Mouse (Mus musculus) MN1 (cell line): ENCODE data around the gene Calm5.
"Not testable (repeated sequence)": the region's sequence is repeated elsewhere in the genome, so short reads cannot be mapped to it uniquely, and the experiment has no call there.

Experiments used
- DNase-seq: peaks from one replicate; pipeline ENCODE4 v3.0.0-alpha.2; 2016; ENCODE audit warnings: low spot score

The Calm5 gene

DNA sequence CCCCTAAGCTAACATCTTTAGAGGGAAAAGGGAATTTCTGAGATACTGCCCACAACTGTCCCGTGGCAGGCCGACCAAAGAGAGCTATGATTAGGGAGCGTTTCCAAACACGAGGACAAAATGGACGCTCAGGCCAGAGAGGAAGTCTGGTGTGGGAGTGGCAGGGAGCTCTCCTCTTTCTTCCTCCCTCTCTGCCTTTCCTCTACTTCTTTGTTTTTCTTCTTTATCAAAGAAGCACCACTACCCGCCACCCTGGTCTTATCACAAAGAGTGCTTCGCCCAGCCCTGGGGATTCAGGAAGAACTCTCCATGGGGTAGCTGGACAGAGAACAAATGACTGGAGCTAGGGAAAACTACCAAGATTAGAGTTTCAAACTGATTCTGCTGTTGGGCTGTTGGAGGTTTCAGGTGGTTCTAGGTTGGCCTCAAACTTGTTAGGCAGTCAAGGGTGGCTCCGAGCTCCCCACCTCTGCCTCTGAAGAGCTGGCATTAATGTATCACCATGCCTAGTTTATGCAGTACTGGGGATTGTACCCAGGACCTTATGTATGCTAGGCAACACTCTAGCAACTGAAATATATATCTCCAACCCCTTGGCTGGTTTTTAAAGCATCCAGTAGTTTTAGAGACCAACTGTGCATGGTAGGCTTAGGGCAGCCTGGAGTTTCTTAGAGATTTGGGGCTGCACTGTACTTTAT is 12.5 kb downstream of the Calm5 start:
- no peak for DNase-seq

DNA sequence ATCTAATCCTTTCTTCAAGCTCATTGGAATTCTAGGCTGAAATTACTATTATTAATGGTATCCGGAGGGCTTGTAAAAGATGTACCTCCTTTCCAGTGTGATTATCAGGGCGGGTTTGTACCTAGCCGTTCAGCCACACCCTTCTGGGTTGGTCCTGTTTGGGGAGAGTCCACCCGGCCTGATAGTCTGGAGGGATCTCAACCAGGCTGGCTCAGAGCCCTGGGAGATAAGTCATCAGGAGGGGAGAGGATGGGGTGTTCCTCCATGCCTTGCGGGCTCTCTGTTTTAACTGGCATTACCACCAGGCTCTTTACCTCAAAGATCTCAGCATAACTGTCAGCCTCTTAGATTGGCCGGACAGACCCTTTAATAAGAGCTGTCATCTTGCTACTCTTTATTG is 13.2 kb downstream of the Calm5 start:
- DNase-seq: no peak

- no peak for DNase-seq
These were observed 15.9 kb downstream of the Calm5 start for GRCm38 (mm10) chr13:3869901-3870300.

DNA sequence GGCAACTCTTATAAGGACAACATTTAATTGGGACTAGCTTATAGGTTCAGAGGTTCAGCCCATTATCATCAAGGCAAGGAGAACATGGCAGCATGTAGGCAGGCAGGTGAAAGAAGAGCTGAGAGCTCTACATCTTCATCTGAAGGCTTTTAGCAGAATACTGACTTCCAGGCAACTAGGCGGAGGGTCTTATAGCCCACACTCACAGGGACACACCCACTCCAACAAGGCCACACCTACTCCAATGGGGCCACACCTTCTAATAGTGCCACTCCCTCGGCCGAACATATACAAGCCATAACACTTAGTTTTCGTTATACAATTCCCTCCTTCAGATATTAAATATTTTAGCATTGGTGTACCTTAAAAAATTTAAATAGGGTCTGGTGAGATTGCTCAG is 18.9 kb downstream of the Calm5 start:
- no peak for DNase-seq

DNA sequence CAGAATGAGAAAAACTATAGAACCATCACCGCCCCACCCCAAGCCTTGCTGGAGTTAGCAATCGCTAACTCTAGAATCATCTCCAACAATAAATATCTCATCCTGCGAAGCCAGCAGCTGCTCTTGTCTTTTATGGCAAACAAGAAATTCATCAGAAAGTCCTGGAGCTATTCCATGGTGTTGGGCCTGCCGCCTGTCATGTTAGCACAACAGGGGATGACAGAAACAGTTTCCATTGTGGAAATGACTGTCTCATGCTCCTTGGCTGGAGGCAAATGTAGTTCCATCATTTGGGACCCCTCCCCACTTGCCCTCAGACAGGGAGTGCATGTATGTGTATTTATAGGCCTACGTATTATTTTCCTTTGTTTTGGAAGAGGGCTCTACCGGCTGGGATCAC is 22.5 kb downstream of the Calm5 start:
- DNase-seq: no peak

- no peak for DNase-seq
These were observed 23.2 kb downstream of the Calm5 start for GRCm38 (mm10) chr13:3877185-3877584.

GRCm38 (mm10) chr13:3877679-3878220 is 23.8 kb downstream of the Calm5 start:
- no peak for DNase-seq

DNA sequence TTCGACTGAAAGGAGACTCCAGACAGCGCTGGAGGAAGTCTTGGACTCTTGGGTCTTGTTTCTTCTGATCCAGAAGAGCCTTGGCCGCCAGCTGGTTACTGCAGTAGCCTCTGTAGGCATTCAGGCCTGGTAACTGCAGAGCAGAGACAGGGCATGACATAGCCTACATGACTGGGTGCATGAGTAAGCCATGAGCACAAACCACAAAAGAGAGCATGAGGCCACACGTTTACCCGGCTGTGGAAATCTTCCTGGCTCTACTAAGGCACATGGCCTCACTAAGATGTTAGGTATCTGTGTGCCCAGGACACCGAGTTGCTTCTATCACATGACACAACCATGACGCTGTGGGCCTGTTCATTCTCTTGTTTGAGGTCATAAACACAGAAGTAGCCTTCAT is 32.7 kb downstream of the Calm5 start:
- DNase-seq: no peak

GRCm38 (mm10) chr13:3889111-3889510 is 35.1 kb downstream of the Calm5 start:
- no peak for DNase-seq

DNA sequence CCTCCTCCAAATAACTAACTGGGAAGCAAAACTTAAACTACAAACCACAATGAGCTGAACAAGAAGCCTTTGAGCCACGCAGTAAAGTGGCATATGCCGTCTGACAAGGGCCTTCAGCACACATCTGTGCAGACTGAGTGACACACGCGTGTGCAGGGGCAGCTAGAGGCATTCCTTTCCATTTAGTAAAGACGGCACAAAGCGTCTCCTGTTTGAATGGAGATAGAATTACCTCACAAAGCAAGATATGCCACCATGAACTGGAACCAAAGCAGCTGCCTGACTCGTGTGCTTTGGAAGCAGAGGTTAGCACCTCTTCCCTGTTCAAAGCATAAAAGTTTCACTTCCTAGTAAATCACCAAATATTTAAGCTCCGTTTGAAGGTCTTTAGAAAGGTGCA is 36.1 kb downstream of the Calm5 start:
- DNase-seq: no peak

GRCm38 (mm10) chr13:3891479-3892087 is 37.6 kb downstream of the Calm5 start:
- DNase-seq: no peak

- no peak for DNase-seq
These were observed 38.6 kb downstream of the Calm5 start for GRCm38 (mm10) chr13:3892601-3893000.

DNA sequence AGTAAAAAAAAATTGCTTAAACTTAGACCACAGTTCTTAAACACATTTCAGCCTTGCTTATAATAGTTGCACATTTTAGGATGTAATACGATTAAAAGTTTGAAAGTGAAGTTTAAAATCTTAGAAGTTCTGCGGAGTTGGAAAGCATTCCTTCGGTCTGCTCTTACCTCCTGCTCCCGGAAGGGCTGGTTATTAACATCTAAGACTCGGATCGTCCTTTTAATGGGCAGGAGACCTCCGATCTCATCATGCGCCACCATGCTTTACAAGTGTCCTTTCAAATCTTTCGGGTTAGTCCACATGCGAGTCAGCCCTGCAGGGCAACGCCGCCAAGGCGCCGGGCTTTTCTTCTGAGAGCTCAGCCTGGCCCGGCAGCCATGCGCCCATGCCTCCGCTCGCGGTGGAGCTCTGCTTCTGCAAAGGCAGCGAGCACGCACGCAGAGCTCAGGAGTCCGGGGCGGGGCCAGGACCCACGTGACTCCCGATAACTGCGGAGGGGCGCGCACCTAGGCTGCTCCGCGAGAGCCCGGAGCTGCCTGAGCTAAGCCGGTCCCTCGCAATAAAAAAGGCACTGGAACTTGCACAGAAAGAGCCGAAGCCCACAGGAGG is 39.3 kb downstream of the Calm5 start:
- no peak for DNase-seq

- no peak for DNase-seq
These were observed 40.6 kb downstream of the Calm5 start for GRCm38 (mm10) chr13:3894549-3894948.

DNA sequence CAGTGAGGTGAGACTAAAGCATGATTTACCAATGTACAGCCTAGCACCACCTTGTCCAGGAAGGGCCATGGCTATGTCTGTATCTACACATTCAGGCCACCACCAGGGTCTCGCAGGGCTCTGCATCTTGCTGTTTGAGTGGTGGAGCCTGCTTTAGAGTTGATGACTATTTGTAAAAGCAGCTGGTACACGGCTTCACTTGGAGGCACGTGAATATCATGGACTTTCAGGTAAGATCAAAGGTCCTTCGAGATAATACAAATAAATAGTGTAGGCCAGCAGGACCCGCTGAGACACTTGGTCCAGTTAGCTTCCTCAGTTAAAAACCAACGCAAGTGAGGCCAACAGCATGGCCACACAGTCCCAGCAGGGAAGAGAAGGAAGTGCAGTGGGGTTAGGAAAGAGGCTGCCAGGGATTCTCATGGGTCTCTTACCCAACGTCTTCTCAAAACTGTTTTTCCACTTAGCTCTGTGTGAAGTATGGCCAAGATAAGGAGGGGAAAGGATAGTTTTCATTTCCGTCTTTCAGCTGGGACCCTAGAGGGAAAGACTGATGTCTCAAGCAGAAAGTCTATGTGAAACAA is 41.5 kb downstream of the Calm5 start:
- no peak for DNase-seq

GRCm38 (mm10) chr13:3896032-3896431 is 42.1 kb downstream of the Calm5 start:
- no peak for DNase-seq

DNA sequence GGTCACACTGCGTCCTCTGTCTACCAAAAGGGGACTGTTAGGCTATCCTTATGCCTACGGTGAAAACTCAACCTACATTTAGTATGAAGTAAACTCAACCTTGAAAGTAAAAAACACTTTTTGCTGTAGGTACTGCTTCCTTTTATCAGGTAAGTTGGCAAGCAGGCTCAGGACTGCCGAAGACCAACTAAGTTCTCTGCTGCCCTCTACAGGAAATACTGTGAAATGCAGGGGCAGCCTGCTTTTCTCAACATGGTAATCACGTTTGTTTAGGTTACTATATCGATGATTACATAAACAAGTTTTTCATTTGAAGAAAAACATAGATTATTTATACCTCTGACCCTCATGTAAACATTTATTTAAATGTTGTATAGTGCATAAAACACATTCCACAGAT is 42.9 kb downstream of the Calm5 start:
- DNase-seq: peak; percentile 76

DNA sequence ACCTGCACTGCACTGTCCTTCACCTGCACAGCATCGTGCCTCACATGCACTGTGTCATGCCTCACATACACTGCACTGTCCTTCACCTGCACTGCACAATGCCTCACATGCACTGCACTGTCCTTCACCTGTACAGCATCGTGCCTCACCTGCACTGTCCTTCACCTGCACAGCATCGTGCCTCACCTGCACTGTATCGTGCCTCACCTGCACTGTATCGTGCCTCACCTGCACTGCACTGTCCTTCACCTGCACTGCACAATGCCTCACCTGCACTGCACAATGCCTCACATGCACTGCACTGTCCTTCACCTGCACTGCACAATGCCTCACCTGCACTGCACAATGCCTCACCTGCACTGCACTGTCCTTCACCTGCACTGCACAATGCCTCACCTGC is 44.2 kb downstream of the Calm5 start:
- DNase-seq: not testable (repeated sequence)

DNA sequence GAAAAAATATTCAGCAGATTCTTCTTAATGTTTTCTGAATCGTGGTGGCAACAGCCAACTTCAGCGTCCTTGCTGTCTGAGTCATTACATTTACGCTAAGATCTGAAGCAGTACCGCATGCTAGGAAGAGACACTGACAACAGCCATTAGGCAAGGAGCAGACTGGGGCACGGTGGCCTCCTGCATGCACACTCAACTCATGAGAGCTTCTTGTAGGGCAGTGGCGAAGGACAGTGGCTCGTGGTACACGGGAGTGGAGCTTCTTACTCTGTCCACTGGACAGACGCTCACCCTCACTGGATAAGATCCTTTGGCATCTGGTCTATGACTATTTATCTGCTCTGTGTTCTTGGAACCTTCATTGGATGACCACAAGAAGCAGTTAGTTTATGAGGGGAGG is 45.3 kb downstream of the Calm5 start:
- DNase-seq: no peak
